ENCODE assay signal across 8 mouse cellular contexts in genomic region chr15:102065661-102066325, GRCm38 (mm10). TPM values are rescaled to one million over a fixed set of nuclear protein-coding genes. Genes with fewer than 3 reads are reported as not detected.
DNase-seq lines count a peak whose midpoint lies in the region; ATAC-seq and TF ChIP-seq lines count a peak whose summit lies in the region.

No protein-coding gene starts in this region.

- no peaks in the 10 kb centered on the region for H3K36me3 ChIP-seq in G1E (replicated peaks)
- H3K36me3 ChIP-seq in forebrain, postnatal 0 days (ENCODE audit: insufficient read depth), result no peaks in the 10 kb centered on the region

- H3K9me3 ChIP-seq in G1E (replicated peaks), result no peaks in the 10 kb centered on the region
- H3K9me3 ChIP-seq in forebrain, postnatal 0 days (ENCODE audit: low read length), result no peaks in the 10 kb centered on the region

- no peak overlapping the region for H3K4me3 ChIP-seq in G1E (ENCODE audit: low read depth, low read length)
- no peak overlapping the region for H3K4me3 ChIP-seq in forebrain, postnatal 0 days (ENCODE audit: low read depth, low read length)
- H3K4me3 ChIP-seq in layer of hippocampus, adult 2 months, result no peak overlapping the region
- no peak overlapping the region for H3K4me3 ChIP-seq in lung, adult 2 months (replicated peaks; ENCODE audit: extremely low read depth, low read depth, low read length)
- no peak overlapping the region for H3K4me3 ChIP-seq in olfactory bulb, adult 2 months (ENCODE audit: insufficient read depth, low read depth, low read length)

- DNase-seq in G1E (ENCODE audit: low spot score), result peak; percentile 78
- DNase-seq in cerebellum, adult 18-20 months, result peak; percentile 93 to 94
- peak; percentile 97 for DNase-seq in forebrain, postnatal 0 days
- peak; percentile 97 for DNase-seq in heart, postnatal 4 days
- peak; percentile 88 to 96 for DNase-seq in layer of hippocampus, adult 2 months (ENCODE audit: low spot score in 2 of 2)
- peak; percentile 91 for DNase-seq in lung, adult 2 months
- DNase-seq in thymus, adult 18-20 months, result peak; percentile 75 to 77

- no peak overlapping the region for H3K27ac ChIP-seq in forebrain, postnatal 0 days (ENCODE audit: low read depth, low read length)
- H3K27ac ChIP-seq in layer of hippocampus, adult 2 months, result no peak overlapping the region
- no peak overlapping the region for H3K27ac ChIP-seq in olfactory bulb, adult 2 months (ENCODE audit: insufficient read depth, low read depth, low read length)

- ATAC-seq in G1E (ENCODE audit: extremely low read depth, insufficient number of reproducible peaks, low FRiP score, poor library complexity, severe bottlenecking), result peak; percentile 75
- ATAC-seq in forebrain, postnatal 0 days, result peak; percentile 96

- no peak overlapping the region for H3K4me2 ChIP-seq in forebrain, postnatal 0 days (ENCODE audit: low read depth)

- peak; percentile 67 for TF ChIP-seq CTCF in G1E (IDR thresholded peaks at IDR 0.05; ENCODE audit: low read depth, low read length)
- TF ChIP-seq CTCF in forebrain, postnatal 0 days (IDR thresholded peaks at IDR 0.05; ENCODE audit: low read depth), result peak; percentile 100
- TF ChIP-seq CTCF in layer of hippocampus, adult 2 months (conservative IDR thresholded peaks at IDR 0.05), result peak; percentile 100; the same call in 1 of the 2 replicates
- TF ChIP-seq CTCF in lung, adult 2 months (IDR thresholded peaks at IDR 0.05; ENCODE audit: insufficient read depth, low read length), result peak; percentile 82
- TF ChIP-seq CTCF in olfactory bulb, adult 2 months (IDR thresholded peaks at IDR 0.05; ENCODE audit: insufficient read depth, low read depth, low read length), result peak; percentile 100

- H3K4me1 ChIP-seq in G1E (ENCODE audit: insufficient read depth, low read depth, low read length), result peaks cover 19% of the 10 kb centered on the region
- H3K4me1 ChIP-seq in forebrain, postnatal 0 days (ENCODE audit: insufficient read depth), result no peaks in the 10 kb centered on the region
- H3K4me1 ChIP-seq in lung, adult 2 months (ENCODE audit: control insufficient read depth, insufficient read depth, low read length), result no peaks in the 10 kb centered on the region
- peaks cover 3% of the 10 kb centered on the region; the same call in 1 of the 2 replicates for H3K4me1 ChIP-seq in olfactory bulb, adult 2 months (ENCODE audit: control insufficient read depth, insufficient read depth, low read length)

- H3K27me3 ChIP-seq in G1E (ENCODE audit: insufficient read depth, low read length), result peaks cover 49% of the 10 kb centered on the region
- no peaks in the 10 kb centered on the region; the same call in 1 of the 2 replicates for H3K27me3 ChIP-seq in forebrain, postnatal 0 days (ENCODE audit: insufficient read depth, low read length)

- TF ChIP-seq POLR2A in lung, adult 2 months (IDR thresholded peaks at IDR 0.05; ENCODE audit: borderline replicate concordance, extremely low read depth, low read depth, low read length), result no peak
- TF ChIP-seq POLR2A in olfactory bulb, adult 2 months (IDR thresholded peaks at IDR 0.05; ENCODE audit: insufficient read depth, low read depth, low read length), result no peak

- no peak overlapping the region for H3K9ac ChIP-seq in forebrain, postnatal 0 days

- WGBS in forebrain, postnatal 0 days, result 4% methylated on average over 20 of the region's 20 CpGs
- WGBS in lung, adult 2 months, result 2% methylated on average over 20 of the region's 20 CpGs
- 3% methylated on average over 20 of the region's 20 CpGs for WGBS in olfactory bulb, adult 2 months

RNA-seq across cellular contexts. Expression of gene Eif4b, which starts 7.8 kb away (rescaled TPM):
- total RNA-seq in G1E (2014; fragmentation: Nextera tagmentation) (196 and 223 TPM in 2 replicates), G1E (2017) (409 and 435 TPM in 2 replicates)
- 353 and 439 TPM in 2 replicates for polyA plus RNA-seq in G1E (2012)
- 187 and 194 TPM in 2 replicates for total RNA-seq in forebrain, postnatal 0 days (2014; rRNA removed)
- 69.7 and 72.8 TPM in 2 replicates for polyA plus RNA-seq in forebrain, postnatal 0 days (2015; fragmentation: Nextera tagmentation; extraction: Ambion mirVana)
- 100 to 1,000 TPM; 142 to 145 TPM for total RNA-seq in heart, postnatal 4 days (2021)
- 100 to 1,000 TPM; 196 to 199 TPM for total RNA-seq in layer of hippocampus, adult 2 months (2021)
- 47.3 and 87.1 TPM in 2 replicates for polyA plus RNA-seq in lung, adult 2 months (2012; rRNA removed)
- 618 TPM in 1 of 2 replicates, not detected in the other for polyA plus RNA-seq in olfactory bulb, adult 2 months (2012; ENCODE audit: insufficient read depth, insufficient read length, low replicate concordance, missing spikeins)

RNA-seq across cellular contexts. Expression of gene Tns2, which starts 34.4 kb away (rescaled TPM):
- 3.8 TPM in 1 of 2 replicates, not detected in the other for total RNA-seq in G1E (2014; fragmentation: Nextera tagmentation)
- 0.41 and 2.3 TPM in 2 replicates for total RNA-seq in G1E (2017)
- 0.55 and 0.63 TPM in 2 replicates for polyA plus RNA-seq in G1E (2012)
- total RNA-seq in forebrain, postnatal 0 days (2014; rRNA removed), result 7.0 and 8.4 TPM in 2 replicates
- 2.8 and 5.0 TPM in 2 replicates for polyA plus RNA-seq in forebrain, postnatal 0 days (2015; fragmentation: Nextera tagmentation; extraction: Ambion mirVana)
- 10 to 100 TPM; 65.8 to 70.3 TPM for total RNA-seq in heart, postnatal 4 days (2021)
- total RNA-seq in layer of hippocampus, adult 2 months (2021), result 10 to 100 TPM; 18.4 to 25.0 TPM
- polyA plus RNA-seq in lung, adult 2 months (2012; rRNA removed), result 255 and 329 TPM in 2 replicates
- polyA plus RNA-seq in olfactory bulb, adult 2 months (2012; ENCODE audit: insufficient read depth, insufficient read length, low replicate concordance, missing spikeins), result not detected in 2 replicates

RNA-seq across cellular contexts. Expression of gene Krt18, which starts 37.8 kb away (rescaled TPM):
- total RNA-seq in G1E (2014; fragmentation: Nextera tagmentation) (not detected in 2 replicates), G1E (2017) (not detected in 2 replicates)
- 0.04 TPM in 1 of 2 replicates, not detected in the other for polyA plus RNA-seq in G1E (2012)
- 3.4 and 4.3 TPM in 2 replicates for total RNA-seq in forebrain, postnatal 0 days (2014; rRNA removed)
- 7.0 and 9.5 TPM in 2 replicates for polyA plus RNA-seq in forebrain, postnatal 0 days (2015; fragmentation: Nextera tagmentation; extraction: Ambion mirVana)
- 10 to 100 TPM; 14.9 to 15.4 TPM for total RNA-seq in heart, postnatal 4 days (2021)
- total RNA-seq in layer of hippocampus, adult 2 months (2021), result under 1 TPM; 0.32 to 0.67 TPM
- polyA plus RNA-seq in lung, adult 2 months (2012; rRNA removed), result 62.6 and 63.8 TPM in 2 replicates
- not detected in 2 replicates for polyA plus RNA-seq in olfactory bulb, adult 2 months (2012; ENCODE audit: insufficient read depth, insufficient read length, low replicate concordance, missing spikeins)
